Comparison of ENCODE assay signal across 14 mouse cellular contexts in the genomic region with DNA sequence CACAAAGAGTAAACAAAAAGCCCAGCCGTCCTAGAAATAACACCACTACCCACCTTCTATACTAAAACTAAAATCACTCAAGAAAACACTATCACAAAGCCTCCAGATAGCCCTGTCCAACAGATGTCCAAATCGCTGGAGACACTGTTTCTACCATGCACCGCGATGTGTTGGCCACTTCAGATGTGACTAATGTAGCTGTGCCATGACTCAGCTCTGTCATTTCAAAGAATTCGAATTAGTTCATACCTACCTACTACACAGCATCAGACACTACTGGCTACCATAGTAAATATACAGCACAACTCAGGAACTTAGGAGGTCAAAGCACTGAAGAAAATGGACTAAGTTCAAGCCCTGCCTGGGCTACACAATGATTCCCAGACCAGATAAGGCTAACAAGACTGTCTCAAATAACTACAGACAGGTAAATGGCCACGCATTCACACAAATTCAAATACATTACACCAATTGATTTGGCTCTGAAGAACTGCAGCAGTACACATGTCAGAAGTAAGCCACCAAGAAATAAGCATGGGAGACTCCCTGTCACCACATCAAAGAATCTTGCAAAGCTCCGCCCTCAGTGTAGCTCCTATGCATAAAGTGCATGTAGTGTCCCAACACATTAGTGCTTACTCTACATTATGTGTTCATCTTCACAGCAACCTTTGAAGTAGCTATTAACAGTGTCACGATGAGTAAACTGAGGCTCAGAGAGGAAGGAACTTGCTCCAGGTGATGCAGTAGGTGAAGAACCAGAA. TPM values are rescaled to one million over a fixed set of nuclear protein-coding genes. Genes with fewer than 3 reads are reported as not detected.
DNase-seq lines count a peak whose midpoint lies in the region; ATAC-seq lines count a peak whose summit lies in the region.
"Had no signal": no experiment of that assay in that cellular context is flagged by ENCODE, and none has a peak within 500 bp of the region (broad histone marks: within the 10 kb centered on the region; RNA-seq: fewer than 3 reads in every experiment).

No protein-coding gene starts in this region.

- H3K36me3 ChIP-seq in heart, embryonic 15.5 days, result no peaks in the 10 kb centered on the region
- no peaks in the 10 kb centered on the region for H3K36me3 ChIP-seq in heart, embryonic 16.5 days (ENCODE audit: control insufficient read depth, insufficient read depth)

- H3K27me3 ChIP-seq in heart, embryonic 15.5 days, result no peaks in the 10 kb centered on the region
- H3K27me3 ChIP-seq in heart, embryonic 16.5 days (ENCODE audit: control insufficient read depth, insufficient read depth, low read length), result no peaks in the 10 kb centered on the region
- H3K27me3 ChIP-seq: megakaryocyte, embryonic 14.5 days had no signal

- DNase-seq in adrenal gland, postnatal 36 days, result peak; percentile 39 to 43
- no peak for DNase-seq in adrenal gland, postnatal 10 days
- no peak for DNase-seq in heart, adult 8-10 months (ENCODE audit: low spot score)
- no peak for DNase-seq in cerebellum, adult 8-10 months
- no peak for DNase-seq in retina, embryonic 14.5 days (ENCODE audit: low spot score)
- no peak for DNase-seq in layer of hippocampus, adult 11-12 months (ENCODE audit: low spot score)
- DNase-seq: B cell, adult 2 months; lung, embryonic 14.5 days had no signal

- H3K9me3 ChIP-seq in heart, embryonic 15.5 days (replicated peaks), result no peaks in the 10 kb centered on the region
- no peaks in the 10 kb centered on the region for H3K9me3 ChIP-seq in heart, embryonic 16.5 days (replicated peaks; ENCODE audit: control insufficient read depth, low read length)
- H3K9me3 ChIP-seq: embryonic facial prominence, embryonic 10.5 days; megakaryocyte, embryonic 14.5 days had no signal

- WGBS in heart, embryonic 15.5 days, result 65% methylated on average over 8 of the region's 8 CpGs
- 66% methylated on average over 8 of the region's 8 CpGs for WGBS in heart, embryonic 16.5 days

- H3K27ac ChIP-seq in heart, embryonic 15.5 days, result peak overlapping the region; percentile 63
- peak overlapping the region; percentile 80 for H3K27ac ChIP-seq in heart, embryonic 16.5 days (ENCODE audit: low read length)
- H3K27ac ChIP-seq: embryonic facial prominence, embryonic 10.5 days had no signal

- H3K9ac ChIP-seq in heart, embryonic 15.5 days, result no peak overlapping the region
- no peak overlapping the region for H3K9ac ChIP-seq in heart, embryonic 16.5 days (ENCODE audit: low read length)
- H3K9ac ChIP-seq: lung, embryonic 14.5 days had no signal

- H3K4me1 ChIP-seq in heart, embryonic 15.5 days (replicated peaks), result peaks cover 53% of the 10 kb centered on the region
- peaks cover 50% of the 10 kb centered on the region for H3K4me1 ChIP-seq in heart, embryonic 16.5 days (ENCODE audit: control insufficient read depth, insufficient read depth, low read length)

- ATAC-seq in heart, embryonic 15.5 days (replicated peaks; ENCODE audit: insufficient number of reproducible peaks, insufficient read depth, low FRiP score, low read depth), result no peak
- no peak; the same call in 1 of the 2 replicates for ATAC-seq in heart, embryonic 16.5 days (replicated peaks; ENCODE audit: extremely low read depth, insufficient read depth, low FRiP score)

- 0 out of 2 replicates have a peak overlapping the region, but pooled peaks have one; percentile 0 for H3K4me2 ChIP-seq in heart, embryonic 15.5 days
- H3K4me2 ChIP-seq in heart, embryonic 16.5 days (ENCODE audit: low read depth, low read length), result peak overlapping the region; percentile 28
- H3K4me2 ChIP-seq: lung, embryonic 14.5 days had no signal

- H3K4me3 ChIP-seq in heart, embryonic 15.5 days, result no peak overlapping the region
- H3K4me3 ChIP-seq in heart, embryonic 16.5 days (ENCODE audit: low read length), result no peak overlapping the region
- H3K4me3 ChIP-seq: embryonic facial prominence, embryonic 10.5 days; megakaryocyte, embryonic 14.5 days had no signal

RNA-seq across cellular contexts. Expression of a gene that starts 35.5 kb away (rescaled TPM):
- total RNA-seq in adrenal gland, postnatal 36 days (2021), result 100 to 1,000 TPM; 128 to 148 TPM
- 100 to 1,000 TPM; 150 to 164 TPM for total RNA-seq in adrenal gland, postnatal 10 days (2021)
- polyA plus RNA-seq in heart, embryonic 15.5 days (2015; fragmentation: Nextera tagmentation; extraction: Ambion mirVana), result 34.5 and 36.9 TPM in 2 replicates
- total RNA-seq in heart, adult 8-10 months (2022), result 100 to 1,000 TPM; 217 to 250 (median 233) TPM
- 33.4 and 37.8 TPM in 2 replicates for polyA plus RNA-seq in heart, embryonic 16.5 days (2015; fragmentation: Nextera tagmentation; extraction: Ambion mirVana)

RNA-seq across cellular contexts. Expression of a gene that starts 47.9 kb away (rescaled TPM):
- 10 to 100 TPM; 30.1 to 32.8 TPM for total RNA-seq in adrenal gland, postnatal 36 days (2021)
- total RNA-seq in adrenal gland, postnatal 10 days (2021), result 1 to 10 TPM; 3.8 TPM
- 0.06 and 0.44 TPM in 2 replicates for polyA plus RNA-seq in heart, embryonic 15.5 days (2015; fragmentation: Nextera tagmentation; extraction: Ambion mirVana)
- under 1 TPM; 0.03 to 0.06 (median 0.06) TPM for total RNA-seq in heart, adult 8-10 months (2022)
- polyA plus RNA-seq in heart, embryonic 16.5 days (2015; fragmentation: Nextera tagmentation; extraction: Ambion mirVana), result 0.15 and 0.20 TPM in 2 replicates
- total RNA-seq: hematopoietic stem cell, adult 5-6 weeks; liver, adult 2 months had no signal
- polyA plus RNA-seq: liver, adult 2 months had no signal

Comparison
In these comparisons a context has a peak if more than half of its experiments do, and no peak if none do; other contexts are left out.
1. DNase-seq: peak in adrenal gland, postnatal 36 days (2 of 2); none in adrenal gland, postnatal 10 days (single experiment), heart, adult 8-10 months (single experiment), cerebellum, adult 8-10 months (single experiment), retina, embryonic 14.5 days (single experiment) and layer of hippocampus, adult 11-12 months (single experiment).
2. RNA of a gene that starts 47.9 kb away (total RNA-seq): 30.1 to 32.8 TPM in adrenal gland, postnatal 36 days; 3.8 TPM in adrenal gland, postnatal 10 days and 0.03 to 0.06 TPM in heart, adult 8-10 months; every median in the first group is over 4 times any median in the second.